Mouse (Mus musculus) forebrain, embryonic 11.5 days (tissue): ENCODE data around the gene Doc2b. TPM values are rescaled to one million over a fixed set of nuclear protein-coding genes. Genes with fewer than 3 reads are reported as not detected.

Source experiments
- ATAC-seq: fragments of 200-750 bp; cut with Nextera tagmentation; replicated peaks from 2 replicates; pipeline ENCODE4 v1.8.0; 2017; ENCODE audit warnings: moderate TSS enrichment; ENCODE audit not compliant: low FRiP score
- DNase-seq: peaks from one replicate; pipeline ENCODE4 v3.0.0-alpha.2; 2017; ENCODE audit warnings: low spot score
- H3K27ac ChIP-seq: fragments of 300-500 bp; sonication (generic); 2 replicates; pipeline ENCODE4 v1.5.1; 2014; ENCODE audit warnings: low read depth, low read length
- H3K27me3 ChIP-seq: fragments of 300-500 bp; sonication (generic); 2 replicates; pipeline ENCODE4 v1.6.1; 2014; ENCODE audit warnings: mild to moderate bottlenecking, low read length, mixed read lengths; ENCODE audit not compliant: control insufficient read depth, insufficient read depth
- H3K36me3 ChIP-seq: fragments of 300-500 bp; sonication (generic); 2 replicates; pipeline ENCODE4 v1.6.1; 2014; ENCODE audit warnings: mild to moderate bottlenecking, low read length, moderate library complexity, mixed read lengths; ENCODE audit not compliant: control insufficient read depth, insufficient read depth
- H3K4me1 ChIP-seq: fragments of 300-500 bp; sonication (generic); replicated peaks from 2 replicates; pipeline ENCODE4 v1.6.1; 2014; ENCODE audit warnings: low read length, mixed read lengths; ENCODE audit not compliant: control insufficient read depth, insufficient read depth
- H3K4me2 ChIP-seq: fragments of 300-500 bp; sonication (generic); 2 replicates; pipeline ENCODE4 v1.6.1; 2014; ENCODE audit warnings: low read depth, mild to moderate bottlenecking, low read length, moderate library complexity, mixed read lengths; ENCODE audit not compliant: severe bottlenecking
- H3K4me3 ChIP-seq: fragments of 300-500 bp; sonication (generic); 2 replicates; pipeline ENCODE4 v1.5.1; 2014; ENCODE audit warnings: low read depth, low read length
- H3K9ac ChIP-seq: fragments of 300-500 bp; sonication (generic); 2 replicates; pipeline ENCODE4 v1.6.1; 2014; ENCODE audit warnings: low read length
- H3K9me3 ChIP-seq: fragments of 300-500 bp; sonication (generic); 2 replicates; pipeline ENCODE4 v1.6.1; 2016; ENCODE audit warnings: low read length, mixed read lengths; ENCODE audit not compliant: control insufficient read depth
- WGBS: fragments of 180-500 bp; shearing (Covaris S2); extraction: QIAGEN DNeasy Blood & Tissue Kit; methylation state at CpG from one replicate; pipeline ENCODE4 v1.1.7; 2014; 5-methylcytosine and 5-hydroxymethylcytosine counted together
- polyA plus RNA-seq: library from polyadenylated mRNA; unstranded; fragments of >200 nt; fragmentation: Nextera tagmentation; extraction: Ambion mirVana; gene quantifications from 2 replicates; pipeline ENCODE4 v1.2.1, GENCODE M21; 2014

Gene Doc2b
- polyA plus RNA-seq, 1 experiment from 2014 or later = 0.20 TPM

DNA sequence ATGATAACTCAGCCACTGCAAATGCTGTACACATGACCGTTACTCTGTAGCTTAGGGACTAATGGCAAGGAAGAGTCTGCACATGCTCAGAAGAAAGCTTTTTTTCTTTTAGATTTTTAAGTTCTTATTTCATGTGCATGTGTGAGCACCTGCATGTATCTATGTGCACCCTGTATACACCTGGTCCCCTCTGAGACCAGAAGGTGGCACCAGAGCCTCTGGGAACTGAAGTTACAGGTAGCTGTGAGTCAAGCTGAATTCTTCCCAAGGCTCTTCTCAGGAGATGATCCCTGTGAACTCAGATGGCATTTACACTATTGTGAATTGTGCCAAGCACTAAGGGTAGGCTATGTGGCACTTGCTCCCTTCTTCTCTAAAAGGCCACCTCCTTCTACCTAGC, 19.9 kb downstream of the Doc2b start:
- no peaks in the 10 kb centered on the region for H3K36me3 ChIP-seq
- no peak overlapping the region for H3K4me2 ChIP-seq
- DNase-seq (no peak), ATAC-seq (no peak)
- WGBS = 81% methylated on average over 1 of the region's 1 CpGs
- no peak overlapping the region for H3K27ac ChIP-seq
- no peaks in the 10 kb centered on the region for H3K4me1 ChIP-seq
- H3K27me3 ChIP-seq = no peaks in the 10 kb centered on the region
- no peaks in the 10 kb centered on the region for H3K9me3 ChIP-seq
- no peak overlapping the region for H3K4me3 ChIP-seq
- H3K9ac ChIP-seq = no peak overlapping the region

DNA sequence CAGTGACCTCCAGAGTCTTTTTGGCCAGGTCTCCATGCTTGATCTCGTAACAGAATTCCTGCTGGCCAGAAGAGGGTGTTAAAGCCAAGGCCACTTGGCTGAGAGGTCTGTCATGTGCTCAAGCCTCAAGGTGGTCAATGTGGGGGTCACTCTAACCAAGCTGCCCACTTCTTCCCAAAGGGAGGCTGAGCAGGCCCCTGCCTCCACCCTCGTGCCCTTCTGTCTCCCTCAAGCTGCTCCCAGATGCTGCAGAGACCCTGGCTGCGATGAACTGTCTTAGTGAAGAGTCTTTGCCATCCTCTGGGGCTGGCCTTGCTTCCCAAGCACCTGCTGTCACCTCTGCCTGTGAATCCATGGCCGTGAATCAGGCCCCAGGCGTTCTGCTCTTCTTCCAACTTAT, 23.3 kb downstream of the Doc2b start:
- 84% methylated on average over 5 of the region's 5 CpGs for WGBS
- no peaks in the 10 kb centered on the region for H3K9me3 ChIP-seq
- H3K4me3 ChIP-seq = no peak overlapping the region
- H3K9ac ChIP-seq = no peak overlapping the region
- no peak overlapping the region for H3K4me2 ChIP-seq
- H3K27ac ChIP-seq = no peak overlapping the region
- DNase-seq (no peak), ATAC-seq (no peak)
- no peaks in the 10 kb centered on the region for H3K36me3 ChIP-seq
- no peaks in the 10 kb centered on the region for H3K27me3 ChIP-seq
- H3K4me1 ChIP-seq = no peaks in the 10 kb centered on the region

DNA sequence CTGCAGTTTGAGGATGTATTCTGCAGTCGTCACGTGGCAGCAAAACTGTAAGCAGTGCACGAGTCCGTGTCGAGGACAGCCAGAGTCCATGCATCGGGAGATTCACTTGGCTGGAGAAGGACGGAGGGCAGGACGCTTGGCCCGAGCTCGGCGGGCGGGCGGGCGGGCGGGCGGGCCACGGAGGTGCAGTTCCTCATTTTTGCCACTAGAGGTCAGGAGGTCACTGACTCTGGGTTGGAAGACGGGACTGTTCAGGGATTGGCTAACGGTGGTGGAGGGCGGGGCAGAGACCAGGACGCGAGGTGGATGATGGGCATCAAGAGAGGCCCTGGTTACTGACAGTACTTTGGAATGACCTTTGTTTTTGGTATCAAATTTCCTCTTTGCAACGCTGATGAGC, 26.6 kb downstream of the Doc2b start:
- Histone ChIP-seq H3K4me1 (no peaks in the 10 kb centered on the region), H3K27me3 (no peaks in the 10 kb centered on the region), H3K4me2 (0 out of 2 replicates have a peak overlapping the region, but pooled peaks have one; percentile 27), H3K36me3 (peaks cover 3% of the 10 kb centered on the region; the same call in 1 of the 2 replicates), H3K9ac (no peak overlapping the region; the same call in 1 of the 2 replicates), H3K27ac (no peak overlapping the region), H3K4me3 (no peak overlapping the region), H3K9me3 (no peaks in the 10 kb centered on the region)
- ATAC-seq = peak; percentile 93
- 1% methylated on average over 23 of the region's 23 CpGs for WGBS
- peak; percentile 93 for DNase-seq

DNA sequence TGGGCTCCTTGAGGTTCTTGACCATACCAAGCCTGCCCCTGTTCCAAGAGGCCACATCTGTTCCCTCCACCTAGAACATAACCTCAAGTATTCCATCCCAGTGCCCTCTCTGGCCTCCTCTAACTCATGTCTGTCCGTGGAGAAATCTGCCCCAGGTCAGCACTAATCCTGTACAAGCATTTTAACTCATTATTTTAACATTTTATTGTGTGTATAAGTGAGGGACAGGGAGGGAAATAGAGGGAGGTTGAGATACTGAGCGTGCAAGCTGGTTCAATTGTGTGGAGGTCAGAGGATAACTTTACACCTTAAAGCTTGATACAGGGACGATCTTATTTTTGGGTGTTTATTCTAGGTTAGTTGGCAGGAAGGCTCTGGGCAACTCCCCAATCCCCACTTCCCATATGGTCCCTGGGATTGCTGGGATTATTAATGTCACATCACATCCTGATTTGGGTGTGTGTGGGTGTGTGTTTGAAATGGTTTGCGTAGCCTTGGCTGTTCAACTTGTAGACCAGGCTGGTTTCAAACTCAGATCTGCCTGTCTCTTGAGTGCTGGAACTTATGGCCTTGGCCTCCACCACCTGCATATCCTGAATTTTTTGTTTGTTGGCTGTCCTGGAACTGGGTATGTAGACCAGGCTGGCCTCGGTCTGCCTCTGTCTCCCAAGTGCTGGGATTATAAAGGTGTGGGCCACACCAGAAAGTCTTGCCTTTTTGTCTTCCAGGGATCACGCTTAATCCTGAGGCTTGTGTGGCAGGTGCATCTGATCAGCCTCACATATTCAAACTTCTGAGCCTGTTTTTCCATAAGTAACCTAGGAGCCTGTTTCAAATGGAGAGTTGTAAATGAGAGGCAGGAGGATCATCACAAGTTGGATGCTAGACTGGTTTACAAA, 27.5 kb downstream of the Doc2b start:
- H3K36me3 ChIP-seq = peaks cover 3% of the 10 kb centered on the region; the same call in 1 of the 2 replicates
- H3K9me3 ChIP-seq = no peaks in the 10 kb centered on the region
- H3K4me3 ChIP-seq = no peak overlapping the region
- 65% methylated on average over 6 of the region's 6 CpGs for WGBS
- H3K9ac ChIP-seq = no peak overlapping the region
- no peak overlapping the region for H3K4me2 ChIP-seq
- H3K4me1 ChIP-seq = no peaks in the 10 kb centered on the region
- no peak for DNase-seq
- ATAC-seq = no peak; the same call in 1 of the 2 replicates
- no peak overlapping the region for H3K27ac ChIP-seq
- no peaks in the 10 kb centered on the region for H3K27me3 ChIP-seq

DNA sequence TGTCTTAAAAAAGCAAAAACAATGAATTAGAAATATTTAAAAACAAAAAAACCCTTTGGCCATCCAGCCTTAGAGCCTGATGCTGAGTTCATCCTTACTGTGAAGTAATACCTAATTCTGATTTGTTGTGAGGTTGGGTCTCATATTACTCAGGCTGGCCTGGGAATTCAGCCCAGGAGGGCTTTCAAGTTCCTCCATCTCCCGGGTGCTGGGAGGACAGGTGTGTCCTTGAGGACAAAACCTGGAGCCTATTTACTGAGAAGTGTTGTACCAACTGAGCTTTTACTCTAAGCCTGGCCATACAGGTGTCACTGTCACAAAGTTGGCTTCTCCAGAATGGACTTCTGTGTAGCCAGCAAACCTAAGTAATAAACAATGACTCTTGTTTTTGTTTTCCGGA, 28.8 kb downstream of the Doc2b start:
- Histone ChIP-seq H3K4me2 (no peak overlapping the region), H3K36me3 (peaks cover 3% of the 10 kb centered on the region; the same call in 1 of the 2 replicates), H3K27me3 (no peaks in the 10 kb centered on the region), H3K9me3 (no peaks in the 10 kb centered on the region), H3K4me3 (no peak overlapping the region), H3K4me1 (no peaks in the 10 kb centered on the region), H3K27ac (no peak overlapping the region), H3K9ac (no peak overlapping the region)
- 78% methylated on average over 2 of the region's 2 CpGs for WGBS
- ATAC-seq (no peak), DNase-seq (no peak)

DNA sequence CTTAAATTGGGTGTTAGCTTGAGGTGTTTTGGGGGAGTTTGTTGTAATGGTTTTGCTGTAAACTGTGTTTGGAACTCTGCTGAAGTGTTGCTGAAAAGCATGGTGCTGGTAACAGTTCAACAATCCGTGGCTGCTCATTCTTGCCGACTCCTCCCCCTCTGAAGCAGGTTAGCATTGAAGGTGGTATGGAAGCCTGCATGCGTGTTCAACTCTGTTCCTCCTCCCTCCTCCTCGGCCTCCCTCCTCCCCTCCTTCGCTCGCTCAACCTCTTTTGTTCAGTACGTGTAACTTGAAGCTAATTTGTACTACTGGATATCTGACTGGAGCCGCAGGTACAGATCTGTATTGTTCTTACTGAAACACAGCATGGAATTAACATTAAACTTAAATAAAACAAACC, 30.7 kb downstream of the Doc2b start:
- Histone ChIP-seq H3K4me2 (no peak overlapping the region), H3K4me1 (no peaks in the 10 kb centered on the region), H3K9me3 (no peaks in the 10 kb centered on the region), H3K36me3 (peaks cover 6% of the 10 kb centered on the region; the same call in 1 of the 2 replicates), H3K27ac (no peak overlapping the region), H3K9ac (no peak overlapping the region), H3K4me3 (no peak overlapping the region), H3K27me3 (no peaks in the 10 kb centered on the region)
- no peak for ATAC-seq
- 85% methylated on average over 8 of the region's 8 CpGs for WGBS
- no peak for DNase-seq

DNA sequence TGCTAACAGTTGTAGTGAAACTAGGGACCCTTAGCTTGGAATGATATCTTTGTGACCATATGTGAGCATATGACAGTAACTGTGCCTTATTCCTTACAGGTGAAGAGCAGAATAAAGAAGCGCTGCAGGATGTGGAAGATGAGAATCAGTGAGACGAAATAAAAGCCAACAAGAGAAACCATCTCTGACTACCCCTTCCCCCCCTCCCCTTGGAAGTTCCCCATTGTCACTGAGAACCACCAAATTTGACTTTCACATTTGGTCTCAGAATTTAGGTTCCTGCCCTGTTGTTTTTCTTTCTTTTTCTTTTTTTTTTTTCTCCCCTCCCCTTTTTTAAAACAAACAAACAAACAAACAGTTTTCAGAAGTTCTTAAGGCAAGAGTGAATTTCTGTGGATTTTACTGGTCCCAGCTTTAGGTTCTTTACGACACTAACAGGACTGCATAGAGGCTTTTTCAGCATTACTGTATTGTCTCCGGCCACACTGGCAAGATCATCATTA, 31.3 kb downstream of the Doc2b start:
- Histone ChIP-seq H3K36me3 (peaks cover 6% of the 10 kb centered on the region; the same call in 1 of the 2 replicates), H3K27ac (no peak overlapping the region), H3K9ac (no peak overlapping the region), H3K27me3 (no peaks in the 10 kb centered on the region), H3K4me3 (no peak overlapping the region), H3K4me2 (no peak overlapping the region), H3K4me1 (no peaks in the 10 kb centered on the region), H3K9me3 (no peaks in the 10 kb centered on the region)
- WGBS = 88% methylated on average over 4 of the region's 4 CpGs
- DNase-seq = no peak
- no peak for ATAC-seq

DNA sequence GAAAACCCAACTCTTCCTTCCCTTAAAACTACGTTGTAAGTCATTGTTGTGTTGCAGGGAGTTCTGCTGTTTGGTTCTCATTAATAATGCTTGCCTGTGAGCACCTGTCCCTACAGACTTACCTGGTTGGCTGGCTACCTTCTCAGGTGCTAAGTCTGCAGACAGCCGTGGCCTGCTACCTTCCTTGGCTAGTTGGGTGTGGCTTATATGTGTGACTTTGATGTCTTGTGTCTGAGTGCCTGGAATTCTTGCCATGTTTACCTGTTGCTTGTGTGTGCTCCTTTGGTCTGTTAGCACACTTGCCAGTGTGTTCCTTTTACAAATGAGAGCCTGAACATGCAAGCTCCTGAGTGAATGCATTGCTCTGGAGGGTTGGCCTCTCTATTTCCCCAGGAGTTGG, 33.1 kb downstream of the Doc2b start:
- Histone ChIP-seq H3K4me2 (no peak overlapping the region), H3K27me3 (no peaks in the 10 kb centered on the region), H3K4me3 (no peak overlapping the region), H3K4me1 (no peaks in the 10 kb centered on the region), H3K27ac (no peak overlapping the region), H3K36me3 (peaks cover 16% of the 10 kb centered on the region), H3K9ac (no peak overlapping the region), H3K9me3 (no peaks in the 10 kb centered on the region)
- ATAC-seq (no peak), DNase-seq (no peak)
- 84% methylated on average over 2 of the region's 2 CpGs for WGBS
